Mouse (Mus musculus): ENCODE measurements around the gene Wsb2. TPM values are rescaled to one million over a fixed set of nuclear protein-coding genes. Genes with fewer than 3 reads are reported as not detected.
A peak's percentile ranks its signal among the peaks of the same experiment; 100 is the strongest.
"Not testable (repeated sequence)": the region's sequence is repeated elsewhere in the genome, so short reads cannot be mapped to it uniquely, and the experiment has no call there.

The Wsb2 gene
- total RNA-seq, 2 experiments from 2014 or later = 407 to 423 TPM

DNA sequence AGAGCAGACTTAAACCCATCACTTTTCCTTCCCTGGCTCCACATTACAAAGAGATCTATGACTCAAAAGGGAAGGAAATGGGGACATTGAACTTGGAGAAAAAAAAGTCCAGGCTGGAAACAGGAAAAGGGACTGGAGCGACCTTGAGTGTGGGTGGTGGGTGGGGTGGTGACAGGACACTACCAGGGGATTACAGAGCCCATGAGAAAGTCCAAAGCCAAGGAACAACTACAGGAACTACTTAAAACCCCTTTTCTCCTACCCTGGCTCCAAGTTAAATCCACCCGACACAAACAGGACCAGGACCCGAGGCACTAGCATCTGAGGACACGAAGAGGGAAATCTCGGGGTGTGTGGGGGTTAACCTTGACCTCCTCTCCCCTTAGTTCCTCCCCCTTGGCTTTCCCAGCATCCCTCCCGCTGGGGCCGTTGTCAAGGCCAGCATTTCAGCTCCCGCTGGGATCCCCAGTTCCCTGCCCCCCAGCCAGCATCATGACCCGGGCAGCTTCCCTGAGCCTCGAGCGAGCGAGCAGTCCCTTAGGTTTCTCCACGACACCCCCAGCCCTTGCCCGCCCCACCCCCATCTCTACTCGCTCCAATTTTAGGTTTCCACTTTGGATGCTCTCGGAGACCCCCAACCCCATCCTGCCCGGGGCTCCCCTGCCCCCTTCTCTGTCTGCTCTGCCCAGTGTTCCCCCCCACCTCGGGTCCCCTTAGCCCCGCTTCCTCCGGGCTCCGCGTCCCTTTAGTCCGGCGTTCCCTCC is 557 bp upstream of the Wsb2 start:
- DNase-seq = peak; percentile 55
- intact Hi-C loops (cut with DNase I) = no loop called here

DNA sequence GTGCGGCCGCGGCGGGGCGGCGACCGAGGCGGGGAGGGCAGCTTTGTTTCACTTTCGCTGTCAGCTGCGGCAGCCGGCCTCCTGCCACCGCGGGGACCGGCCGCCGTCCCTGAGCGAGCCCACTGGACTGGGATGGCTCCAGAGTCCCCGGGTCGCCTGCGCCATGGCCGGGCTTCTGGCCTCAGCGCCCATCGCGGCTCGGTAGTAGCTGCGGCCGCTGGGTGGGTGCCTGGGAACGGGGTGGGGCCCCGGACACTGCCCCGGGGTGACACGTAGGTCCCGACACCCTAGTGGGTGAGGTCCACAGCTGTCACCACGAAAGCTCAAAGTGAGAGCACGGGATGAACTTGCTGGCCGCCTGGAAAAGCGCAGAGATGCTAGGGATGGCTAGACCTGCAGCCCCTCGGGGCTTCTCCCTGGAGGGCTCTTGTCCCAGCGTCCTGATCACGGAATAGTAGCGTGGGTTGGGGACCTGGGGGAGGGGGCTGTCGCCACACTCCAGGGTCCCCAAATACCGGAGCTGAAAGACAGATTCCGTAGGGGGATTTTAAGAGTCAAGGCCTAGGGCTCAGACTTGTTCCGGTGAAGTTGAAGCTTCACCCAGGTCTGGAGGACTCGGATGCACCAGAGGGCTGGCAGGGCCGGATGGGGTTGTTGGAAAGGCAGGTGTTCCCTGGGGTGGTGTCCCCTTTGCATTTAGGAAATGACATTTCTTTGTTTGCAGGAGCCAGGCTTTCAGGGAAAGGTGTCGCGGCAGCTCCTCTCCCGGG is 559 bp downstream of the Wsb2 start:
- intact Hi-C loops (cut with DNase I) = no loop called here
- peak; percentile 32 for DNase-seq

DNA sequence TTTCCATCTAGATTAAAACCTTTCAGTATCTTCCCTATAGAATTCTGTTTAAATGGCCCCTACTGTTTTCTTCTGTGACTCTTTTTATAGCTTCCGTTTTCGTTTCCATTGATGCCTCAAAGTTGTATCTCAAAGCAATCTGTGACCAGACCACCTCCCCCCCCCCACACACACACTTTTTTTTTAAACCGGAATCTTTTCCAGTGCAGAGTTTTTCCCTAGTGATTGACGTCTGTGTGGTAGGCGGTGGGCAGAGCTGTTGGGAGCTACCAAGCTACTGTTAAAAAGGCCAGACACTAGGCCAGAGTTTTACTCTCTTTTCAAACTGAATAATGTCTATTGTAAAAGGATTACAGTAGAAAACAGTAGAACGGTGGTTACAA is 1.1 kb downstream of the Wsb2 start:
- no peak for DNase-seq
- intact Hi-C loops (cut with DNase I) = no loop called here

DNA sequence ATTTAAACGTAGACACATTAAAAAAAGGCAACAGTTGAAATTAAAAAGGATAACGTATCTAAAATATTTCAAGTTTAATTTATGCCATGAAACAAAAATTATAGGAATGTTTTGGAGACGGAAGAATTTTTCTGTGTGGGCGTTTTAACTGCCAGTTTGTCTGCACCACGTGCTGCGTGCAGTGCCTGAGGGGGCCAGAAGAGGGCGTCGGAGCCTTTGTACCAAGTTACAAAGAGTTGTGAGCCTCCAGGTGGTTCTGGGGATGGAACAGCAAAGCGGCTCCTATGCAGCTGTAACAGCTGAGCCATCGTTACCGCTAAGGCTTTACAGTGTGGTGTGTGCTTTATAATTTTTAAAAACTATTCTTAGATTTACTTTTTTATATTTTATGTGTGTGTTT is 1.6 kb downstream of the Wsb2 start:
- intact Hi-C loops (cut with DNase I) = no loop called here
- DNase-seq = peak; percentile 81

DNA sequence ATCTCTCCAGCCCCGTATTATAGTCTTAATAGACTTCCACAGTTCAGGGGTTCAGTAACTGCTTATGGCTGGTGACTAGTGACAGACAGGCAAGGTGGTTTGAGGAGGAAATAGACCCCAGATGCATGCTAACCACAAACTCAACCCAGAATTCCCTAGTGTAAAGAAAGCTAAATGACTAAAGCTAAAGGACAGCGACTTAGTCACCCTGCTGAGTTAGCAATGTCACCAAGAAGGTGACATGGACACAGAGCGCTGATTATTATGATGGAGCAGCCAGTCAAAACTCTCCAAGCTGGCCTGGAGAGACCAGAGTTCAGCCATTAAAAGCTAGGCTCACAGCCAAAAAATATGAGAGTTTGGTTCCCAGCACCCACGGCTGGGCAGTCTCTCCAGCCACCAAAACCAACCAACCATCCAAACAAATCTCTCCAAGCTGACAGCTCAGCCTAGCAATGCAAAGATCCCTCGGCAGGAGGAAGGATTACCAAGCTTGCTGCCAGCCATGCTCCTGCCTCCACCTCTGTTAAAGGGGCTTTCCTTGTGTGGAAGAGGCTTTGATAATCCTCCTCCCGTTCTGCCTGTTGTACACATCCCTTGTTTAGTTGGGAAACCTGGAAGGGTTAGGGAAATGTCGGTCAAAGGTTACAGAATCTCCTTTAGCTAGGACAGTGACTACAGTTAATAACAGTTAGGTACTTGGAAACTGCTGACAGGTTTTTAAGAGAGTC is 2.6 kb downstream of the Wsb2 start:
- intact Hi-C loops (cut with DNase I) = no loop called here
- DNase-seq = no peak

DNA sequence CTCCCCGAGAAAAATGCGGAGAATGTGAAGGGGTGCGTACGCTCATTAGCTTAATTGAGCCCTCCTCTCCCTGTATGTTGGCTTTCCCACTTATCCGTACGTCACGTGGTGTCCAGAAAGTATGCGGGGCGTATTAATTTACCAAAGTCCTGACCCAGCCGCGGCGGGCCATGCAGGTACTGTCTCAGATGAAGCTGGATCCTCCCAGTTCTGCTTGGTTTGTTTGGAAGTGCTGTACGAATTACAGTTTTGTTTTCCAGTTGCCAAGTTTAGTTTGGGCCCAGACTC is 3.1 kb downstream of the Wsb2 start:
- no peak for DNase-seq
- intact Hi-C loops (cut with DNase I) = no loop called here

DNA sequence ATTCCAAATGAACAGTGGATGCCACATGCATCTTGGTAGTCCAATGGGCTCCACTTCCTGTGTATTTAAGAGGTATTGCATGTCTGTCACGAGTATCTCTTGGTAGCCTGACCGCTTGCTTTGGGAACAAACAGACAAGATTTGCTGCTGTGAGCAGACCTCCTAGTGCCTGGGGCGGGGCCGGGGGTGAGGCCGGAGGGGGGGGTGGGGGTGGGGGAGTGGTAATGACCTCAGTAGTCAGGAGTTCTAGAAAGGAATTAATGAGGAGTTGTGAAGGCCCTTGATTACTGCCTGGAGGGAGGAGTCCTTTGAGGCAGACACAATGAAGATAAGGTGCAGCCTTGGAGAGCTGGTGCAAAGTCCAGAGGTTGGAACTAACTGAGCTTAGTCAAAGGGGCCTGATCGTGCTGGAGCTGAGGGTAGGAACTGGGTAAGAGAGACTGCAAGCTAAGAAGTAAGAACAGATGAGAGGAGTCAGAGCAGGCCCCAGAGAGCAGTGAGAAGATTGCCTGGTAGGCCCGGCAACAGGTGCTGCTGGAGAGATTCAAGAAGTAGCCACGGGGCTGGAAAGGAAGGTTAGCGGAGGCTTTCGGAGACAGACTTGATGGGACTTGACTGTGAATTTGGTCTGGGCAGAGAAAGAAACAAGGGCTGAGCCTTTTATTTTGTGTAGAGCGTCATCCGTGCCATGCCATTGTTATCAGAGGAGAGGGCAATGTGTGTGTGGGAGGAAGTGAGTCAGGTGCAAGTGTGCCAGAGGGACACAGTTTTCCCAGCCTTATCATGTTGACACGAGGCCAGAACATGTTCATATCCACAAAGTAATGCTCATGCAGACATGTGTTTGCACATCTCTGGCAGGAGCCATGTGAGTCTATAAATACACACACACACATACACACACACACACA is 3.8 kb downstream of the Wsb2 start:
- intact Hi-C loops (cut with DNase I) = no loop called here
- no peak for DNase-seq

DNA sequence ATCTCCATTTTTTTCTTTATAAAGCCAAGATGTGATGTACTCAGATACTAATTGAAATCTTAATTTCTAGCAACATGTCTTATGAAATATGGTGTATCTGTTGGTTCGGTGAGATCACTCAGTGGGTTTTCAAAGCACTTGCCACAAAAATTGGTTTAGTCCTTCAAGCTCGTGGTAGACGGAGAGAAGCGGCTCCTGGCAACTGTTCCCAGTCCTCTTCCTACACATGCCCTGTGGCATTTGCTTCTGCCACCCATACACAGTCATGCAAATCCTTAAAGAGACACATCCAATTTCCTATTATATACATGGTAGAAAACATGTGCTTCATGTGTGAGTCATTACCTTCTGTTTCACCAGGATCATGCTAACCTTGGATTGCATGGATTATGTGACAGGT is 4.5 kb downstream of the Wsb2 start:
- intact Hi-C loops (cut with DNase I) = no loop called here
- no peak for DNase-seq

DNA sequence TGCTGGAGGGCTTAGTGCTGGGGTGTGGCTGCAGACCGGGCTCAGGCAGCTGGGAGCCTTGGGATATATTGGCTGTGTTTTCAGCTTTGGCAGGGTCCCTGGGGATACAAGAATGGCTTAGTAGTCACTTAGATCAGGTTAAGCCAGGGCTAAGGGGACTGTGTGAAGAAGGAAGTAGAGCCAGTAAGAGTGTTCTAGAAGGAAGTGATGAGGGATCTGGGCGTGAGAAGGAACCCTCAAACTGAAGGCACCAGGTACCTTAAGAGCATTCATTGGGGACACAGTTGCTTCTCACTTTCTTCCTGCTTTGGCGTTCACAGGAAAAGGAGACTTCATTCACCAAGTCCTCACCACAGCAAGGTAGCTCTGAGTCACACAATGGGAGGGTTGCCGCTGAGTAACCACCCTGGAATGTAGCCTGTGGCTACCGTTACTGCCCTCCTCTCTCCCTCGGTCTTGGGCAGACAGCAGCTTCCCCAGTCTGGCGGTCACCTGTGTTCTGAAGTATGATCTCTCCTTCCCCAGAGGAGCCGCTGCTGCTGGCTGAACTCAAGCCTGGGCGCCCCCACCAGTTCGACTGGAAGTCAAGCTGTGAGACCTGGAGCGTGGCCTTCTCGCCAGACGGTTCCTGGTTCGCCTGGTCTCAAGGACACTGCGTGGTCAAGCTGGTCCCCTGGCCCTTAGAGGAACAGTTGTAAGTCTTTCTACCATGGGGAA is 6.1 kb downstream of the Wsb2 start:
- no peak for DNase-seq
- intact Hi-C loops (cut with DNase I) = no loop called here

DNA sequence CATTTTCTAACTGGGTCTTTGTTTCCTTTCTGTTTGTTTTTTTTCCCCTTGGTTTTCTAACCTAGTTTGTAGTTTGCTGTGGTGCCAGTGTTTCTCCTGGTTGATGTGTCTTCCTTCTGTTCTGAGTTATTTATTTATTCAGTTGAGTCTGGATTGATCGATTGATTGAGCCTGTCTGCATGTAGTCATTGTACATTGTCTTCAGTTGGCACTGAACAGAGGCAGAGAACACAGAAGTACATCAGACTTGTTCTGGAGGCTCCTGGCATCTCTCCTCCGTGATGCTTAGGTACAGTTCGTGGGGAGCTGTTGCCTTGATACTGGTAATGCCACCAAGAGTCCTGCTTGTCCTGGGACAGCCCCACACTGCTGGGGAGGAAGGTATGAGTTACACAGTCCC is 7.7 kb downstream of the Wsb2 start:
- DNase-seq = no peak
- intact Hi-C loops (cut with DNase I) = no loop called here

DNA sequence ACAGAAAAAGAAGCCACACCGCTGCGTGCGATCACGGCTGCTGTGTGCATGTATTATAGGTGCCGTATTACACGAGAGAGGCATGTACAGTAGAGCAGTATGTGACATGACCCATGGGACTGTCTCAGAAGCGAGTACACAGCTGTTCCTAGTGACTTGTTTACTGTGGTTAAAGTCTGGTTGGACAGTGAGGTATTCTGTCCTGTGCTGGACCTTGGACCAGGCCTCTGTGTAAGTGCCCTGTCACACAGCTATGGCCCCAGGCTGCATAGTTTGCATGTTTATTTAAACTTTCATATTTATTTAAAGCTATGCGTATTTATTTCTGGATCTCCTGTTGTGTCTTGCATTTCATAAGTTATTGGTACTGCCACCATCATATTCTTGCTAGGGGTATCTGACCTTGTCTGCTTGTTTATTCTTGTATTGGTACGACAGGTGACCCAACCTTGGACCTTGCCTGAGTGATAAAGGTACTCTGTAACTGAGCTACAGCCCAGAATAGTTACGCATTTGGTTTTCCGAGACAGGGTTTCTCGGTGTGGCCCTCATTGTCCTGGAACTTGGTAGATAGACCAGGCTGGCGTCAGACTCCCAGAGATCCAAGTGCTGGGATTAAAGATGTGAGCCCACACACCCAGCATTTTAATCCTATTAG is 8.9 kb downstream of the Wsb2 start:
- no peak for DNase-seq
- intact Hi-C loops (cut with DNase I) = no loop called here

DNA sequence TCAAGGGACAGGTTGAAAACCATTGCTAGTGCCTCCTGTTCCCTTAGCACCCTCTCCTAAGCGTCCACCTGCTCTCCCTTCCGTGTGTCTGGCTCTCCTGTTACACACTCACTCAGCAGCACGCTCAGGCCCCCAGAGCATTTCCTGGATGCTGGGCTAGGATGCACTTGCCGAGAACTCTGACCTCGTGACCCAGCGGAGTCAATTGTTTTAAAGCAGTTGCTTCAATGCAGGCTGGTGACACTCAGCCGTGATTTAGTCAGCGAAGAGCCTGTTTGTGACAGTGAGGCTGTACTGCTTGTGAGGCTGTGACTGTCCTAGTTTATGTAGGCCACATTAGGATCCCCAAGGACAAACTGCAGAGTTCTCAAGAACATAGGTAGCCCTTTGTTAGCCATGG is 10.1 kb downstream of the Wsb2 start:
- intact Hi-C loops (cut with DNase I) = no loop called here
- no peak for DNase-seq

DNA sequence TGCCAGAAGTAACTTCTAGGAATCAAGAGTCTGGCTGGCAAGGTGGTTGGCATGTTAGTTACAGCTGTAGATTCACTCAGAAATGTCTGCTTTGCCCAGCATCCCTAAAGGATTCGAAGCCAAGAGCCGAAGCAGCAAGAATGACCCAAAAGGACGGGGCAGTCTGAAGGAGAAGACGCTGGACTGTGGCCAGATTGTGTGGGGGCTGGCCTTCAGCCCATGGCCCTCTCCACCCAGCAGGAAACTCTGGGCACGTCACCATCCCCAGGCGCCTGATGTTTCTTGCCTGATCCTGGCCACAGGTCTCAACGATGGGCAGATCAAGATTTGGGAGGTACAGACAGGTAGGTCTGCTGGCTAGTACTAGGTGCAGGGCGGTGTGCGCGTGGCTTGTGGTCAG is 13.5 kb downstream of the Wsb2 start:
- intact Hi-C loops (cut with DNase I) = no loop called here
- no peak for DNase-seq

DNA sequence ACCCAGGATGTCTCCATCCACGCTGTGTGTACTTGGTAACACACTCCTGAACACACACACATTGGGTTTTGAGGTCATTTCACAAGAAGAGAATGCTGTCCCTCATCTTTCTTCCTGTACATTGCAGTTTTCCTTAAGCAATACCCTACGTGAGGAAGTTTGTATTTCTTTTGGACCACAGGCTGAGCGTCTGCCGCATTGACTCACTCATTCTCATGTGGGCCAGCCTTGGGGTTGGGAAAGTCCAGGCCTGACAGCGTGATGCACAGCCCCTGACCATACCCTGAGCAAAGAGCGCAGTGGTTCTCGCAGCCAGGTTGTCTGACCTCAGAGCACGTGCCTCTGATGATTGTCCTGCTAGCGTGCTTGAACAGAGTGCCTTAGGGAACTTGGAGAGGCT is 16.3 kb downstream of the Wsb2 start:
- intact Hi-C loops (cut with DNase I) = no loop called here
- DNase-seq = no peak

DNA sequence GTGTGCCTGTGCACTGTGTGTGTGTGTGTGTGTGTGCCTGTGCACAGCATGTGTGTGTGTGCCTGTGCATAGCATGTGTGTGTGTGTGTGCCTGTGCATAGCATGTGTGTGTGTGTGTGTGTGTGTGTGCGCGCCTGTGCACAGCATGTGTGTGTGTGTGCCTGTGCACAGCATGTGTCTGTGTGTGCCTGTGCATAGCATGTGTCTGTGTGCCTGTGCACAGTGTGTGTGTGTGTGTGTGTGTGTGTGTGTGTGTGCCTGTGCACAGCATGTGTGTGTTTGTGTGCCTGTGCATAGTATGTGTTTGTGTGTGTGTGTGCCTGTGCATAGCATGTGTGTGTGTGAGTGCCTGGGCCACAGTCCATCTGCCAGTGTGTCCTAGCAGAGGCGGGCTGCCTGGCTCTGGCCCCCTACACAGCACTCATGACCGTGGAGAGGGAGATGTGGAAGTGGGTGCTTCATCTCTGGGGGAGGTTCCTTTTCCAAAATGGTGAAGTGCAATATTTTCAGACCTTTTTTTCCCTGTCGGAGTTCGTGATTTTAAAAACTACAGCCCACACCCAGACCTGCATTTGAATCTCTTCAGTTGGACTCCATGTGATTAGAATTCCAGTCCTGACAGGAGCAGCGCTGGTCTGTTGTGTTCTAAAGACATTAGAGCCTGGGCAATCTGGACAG is 17.4 kb downstream of the Wsb2 start:
- intact Hi-C loops (cut with DNase I) = no loop called here

DNA sequence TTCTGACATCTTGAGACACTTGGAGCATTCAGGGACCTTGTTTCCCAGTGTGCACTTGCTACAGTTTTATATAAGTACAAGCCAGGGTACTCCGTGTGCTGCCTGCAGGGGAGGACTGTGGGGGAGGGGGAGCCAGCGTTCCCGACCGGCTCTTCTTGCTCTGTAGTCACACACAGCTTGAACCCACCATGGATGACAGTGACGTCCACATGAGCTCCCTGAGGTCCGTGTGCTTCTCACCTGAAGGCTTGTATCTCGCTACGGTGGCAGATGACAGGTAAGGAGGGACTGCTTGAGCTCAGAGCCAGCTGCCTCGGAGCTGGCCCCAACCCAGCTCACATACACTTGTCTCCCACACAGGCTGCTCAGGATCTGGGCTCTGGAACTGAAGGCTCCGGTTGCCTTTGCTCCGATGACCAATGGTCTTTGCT is 19.2 kb downstream of the Wsb2 start:
- DNase-seq = no peak
- intact Hi-C loops (cut with DNase I) = no loop called here

More for the DNA sequence above, 17.4 kb downstream of the Wsb2 start:
- no peak for DNase-seq

DNA sequence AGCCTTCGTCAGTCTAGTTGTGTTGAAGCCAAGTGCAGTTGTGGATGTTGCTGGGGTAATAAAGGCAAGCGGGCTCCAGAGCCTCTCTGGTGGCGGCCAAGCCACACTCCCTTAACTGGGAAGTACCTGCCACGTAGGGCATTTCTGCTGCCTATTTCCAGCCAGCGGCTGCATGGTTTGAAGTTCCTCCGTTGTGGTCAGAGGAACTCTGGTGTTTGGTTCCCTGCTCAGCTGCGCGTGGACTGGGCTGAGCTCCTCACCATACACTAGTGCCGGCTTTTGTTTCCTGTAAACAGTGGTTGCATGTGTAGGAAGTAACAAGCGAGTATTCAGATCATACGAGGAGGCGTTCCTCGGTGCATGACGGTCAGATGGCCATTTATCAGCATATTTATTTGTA is 20.6 kb downstream of the Wsb2 start:
- intact Hi-C loops (cut with DNase I); DNase-seq: not testable (repeated sequence)

DNA sequence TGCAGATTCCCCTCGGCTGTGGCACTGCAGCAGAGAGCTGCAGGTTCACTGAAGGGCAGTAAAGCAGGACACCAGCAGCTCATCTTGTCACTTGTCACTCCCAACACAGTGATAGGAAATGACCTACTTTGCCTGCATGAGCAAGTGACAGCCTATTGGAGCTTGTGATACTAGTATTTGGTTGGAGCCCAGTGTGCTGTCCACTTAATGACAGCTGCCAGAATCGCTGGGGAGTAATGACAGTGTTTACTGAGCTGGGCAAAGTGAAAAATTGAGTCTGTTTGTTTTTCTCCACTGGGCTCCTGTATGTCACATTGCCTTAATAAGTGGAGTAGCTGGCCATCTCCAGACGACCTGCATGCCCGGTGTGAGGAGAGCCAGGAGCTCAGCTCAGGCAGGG is 23.1 kb downstream of the Wsb2 start:
- intact Hi-C loops (cut with DNase I) = no loop called here

DNA sequence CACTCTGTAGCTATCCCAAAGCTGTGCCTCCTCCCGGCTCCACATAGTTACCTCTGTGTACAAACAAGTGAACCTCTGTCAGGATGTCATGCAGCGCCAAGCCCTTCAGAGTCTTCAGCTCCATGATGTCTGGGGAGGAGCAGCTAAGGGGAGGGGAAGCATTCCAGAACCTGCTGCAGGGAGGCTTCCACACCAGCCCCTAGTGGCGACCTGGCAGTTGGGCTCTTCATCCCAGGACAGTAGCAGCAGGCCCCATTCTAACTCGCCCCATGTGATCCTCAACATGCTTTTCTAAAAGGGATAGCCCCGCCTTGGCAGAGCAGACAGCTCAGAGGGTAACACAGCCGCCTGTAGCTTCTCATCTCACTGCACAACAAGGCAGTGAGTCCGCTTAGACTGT is 24.7 kb downstream of the Wsb2 start:
- intact Hi-C loops (cut with DNase I) = no loop called here
- DNase-seq = no peak

More for the DNA sequence above, 23.1 kb downstream of the Wsb2 start:
- no peak for DNase-seq
